Mouse (Mus musculus): ENCODE data around the gene Fam207a. TPM values are rescaled to one million over a fixed set of nuclear protein-coding genes. Genes with fewer than 3 reads are reported as not detected.

Gene Fam207a
- total and polyA plus RNA-seq, 3 experiments = 8.2 to 10.4 (median 10.3) TPM

DNA sequence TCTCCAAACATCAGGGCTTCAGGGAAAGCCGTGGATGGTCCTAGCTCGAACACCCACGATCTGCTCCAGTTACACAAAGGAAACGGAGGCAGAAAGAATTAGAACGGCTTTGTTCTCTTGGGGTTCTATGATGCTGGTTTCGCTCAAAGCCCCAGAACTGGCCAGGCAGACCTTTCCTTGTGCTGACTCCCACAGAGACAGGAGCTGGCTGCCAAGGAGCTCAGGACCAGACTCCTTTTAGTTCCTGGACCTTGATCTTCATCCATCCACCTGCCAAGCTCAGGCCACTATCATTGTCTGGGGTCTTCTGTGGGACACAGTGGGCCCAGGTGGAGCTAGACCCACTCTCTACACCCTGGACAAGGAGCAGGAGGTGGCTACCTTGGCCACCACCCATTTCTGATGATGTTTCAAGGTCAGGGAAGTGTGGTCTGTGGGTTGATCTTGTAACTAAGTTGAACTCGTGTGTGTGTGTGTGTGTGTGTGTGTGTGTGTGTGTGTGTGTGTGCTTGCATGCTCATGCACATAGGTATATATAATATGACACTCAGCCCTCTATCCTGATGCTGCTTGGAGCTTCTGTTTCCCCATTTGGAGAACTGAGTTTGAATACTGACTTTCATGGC is 23.8 kb upstream of the Fam207a start:
- WGBS = 56% methylated on average over 7 of the region's 7 CpGs
- no peaks in the 10 kb centered on the region for H3K36me3 ChIP-seq (ENCODE audit: control insufficient read depth, insufficient read depth, low read length)
- no peak overlapping the region for H3K27ac ChIP-seq
- no peaks in the 10 kb centered on the region for H3K4me1 ChIP-seq (ENCODE audit: control insufficient read depth, insufficient read depth, low read length)
- TF ChIP-seq EP300 (IDR thresholded peaks at IDR 0.05; ENCODE audit: insufficient read depth, low read depth, low read length) (no peak), CTCF (IDR thresholded peaks at IDR 0.05) (no peak), POLR2A (IDR thresholded peaks at IDR 0.05; ENCODE audit: insufficient read depth, low read depth, low read length) (no peak)
- no peaks in the 10 kb centered on the region for H3K27me3 ChIP-seq (ENCODE audit: control insufficient read depth, insufficient read depth, low read length)
- no peak overlapping the region for H3K9ac ChIP-seq (ENCODE audit: low read depth, low read length)
- H3K79me2 ChIP-seq (replicated peaks; ENCODE audit: control insufficient read depth, insufficient read depth, low read length) = no peaks in the 10 kb centered on the region
- intact Hi-C loops (cut with DNase I) = no loop called here
- H3K4me3 ChIP-seq = no peak overlapping the region
- DNase-seq = no peak

- DNase-seq = no peak
- H3K79me2 ChIP-seq (replicated peaks; ENCODE audit: control insufficient read depth, insufficient read depth, low read length) = no peaks in the 10 kb centered on the region
- H3K27ac ChIP-seq = no peak overlapping the region
- no peak overlapping the region for H3K9ac ChIP-seq (ENCODE audit: low read depth, low read length)
- no peak overlapping the region for H3K4me3 ChIP-seq
- TF ChIP-seq POLR2A (IDR thresholded peaks at IDR 0.05; ENCODE audit: insufficient read depth, low read depth, low read length) (no peak), EP300 (IDR thresholded peaks at IDR 0.05; ENCODE audit: insufficient read depth, low read depth, low read length) (no peak), CTCF (IDR thresholded peaks at IDR 0.05) (no peak)
- H3K27me3 ChIP-seq (ENCODE audit: control insufficient read depth, insufficient read depth, low read length) = no peaks in the 10 kb centered on the region
- H3K36me3 ChIP-seq (ENCODE audit: control insufficient read depth, insufficient read depth, low read length) = no peaks in the 10 kb centered on the region
- intact Hi-C loops (cut with DNase I) = no loop called here
- no peaks in the 10 kb centered on the region for H3K4me1 ChIP-seq (ENCODE audit: control insufficient read depth, insufficient read depth, low read length)
- WGBS = 67% methylated on average over 11 of the region's 11 CpGs
Measured at GRCm38 (mm10) chr10:77537215-77538209, 21.9 kb upstream of the Fam207a start.

- no peak overlapping the region for H3K9ac ChIP-seq (ENCODE audit: low read depth, low read length)
- H3K36me3 ChIP-seq (ENCODE audit: control insufficient read depth, insufficient read depth, low read length) = no peaks in the 10 kb centered on the region
- no peak overlapping the region for H3K4me3 ChIP-seq
- intact Hi-C loops (cut with DNase I) = no loop called here
- H3K27me3 ChIP-seq (ENCODE audit: control insufficient read depth, insufficient read depth, low read length) = no peaks in the 10 kb centered on the region
- no peaks in the 10 kb centered on the region for H3K4me1 ChIP-seq (ENCODE audit: control insufficient read depth, insufficient read depth, low read length)
- H3K79me2 ChIP-seq (replicated peaks; ENCODE audit: control insufficient read depth, insufficient read depth, low read length) = no peaks in the 10 kb centered on the region
- WGBS = 75% methylated on average over 8 of the region's 8 CpGs
- DNase-seq = no peak
- H3K27ac ChIP-seq = no peak overlapping the region
- no peak for TF ChIP-seq EP300 (IDR thresholded peaks at IDR 0.05; ENCODE audit: insufficient read depth, low read depth, low read length)
- no peak for TF ChIP-seq CTCF (IDR thresholded peaks at IDR 0.05)
- TF ChIP-seq POLR2A (IDR thresholded peaks at IDR 0.05; ENCODE audit: insufficient read depth, low read depth, low read length) = no peak
Measured at GRCm38 (mm10) chr10:77536727-77537126, 21.1 kb upstream of the Fam207a start.

DNA sequence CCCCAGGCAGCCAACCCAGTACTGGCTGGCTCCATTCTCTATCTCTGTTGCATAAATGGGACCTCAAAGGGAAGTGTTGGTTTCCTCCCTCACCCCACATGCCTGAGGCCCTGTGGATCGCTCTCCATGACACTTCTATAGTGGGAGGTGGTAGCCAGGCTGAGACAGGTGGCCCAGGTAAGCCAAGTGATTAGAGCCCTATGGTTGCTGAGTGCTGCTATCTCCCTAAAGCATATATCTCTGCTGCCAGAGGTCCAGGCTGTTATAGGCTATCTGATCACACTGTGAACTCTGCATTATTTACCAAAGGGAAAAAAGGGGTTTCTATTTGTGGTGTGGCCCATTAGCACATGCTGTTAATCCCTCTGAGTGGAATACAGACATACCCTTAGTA is 16.4 kb upstream of the Fam207a start:
- no peak for DNase-seq
- Histone ChIP-seq H3K27me3 (ENCODE audit: control insufficient read depth, insufficient read depth, low read length) (no peaks in the 10 kb centered on the region), H3K79me2 (replicated peaks; ENCODE audit: control insufficient read depth, insufficient read depth, low read length) (no peaks in the 10 kb centered on the region), H3K4me3 (no peak overlapping the region), H3K27ac (no peak overlapping the region), H3K9ac (ENCODE audit: low read depth, low read length) (no peak overlapping the region), H3K36me3 (ENCODE audit: control insufficient read depth, insufficient read depth, low read length) (no peaks in the 10 kb centered on the region), H3K4me1 (ENCODE audit: control insufficient read depth, insufficient read depth, low read length) (no peaks in the 10 kb centered on the region)
- intact Hi-C loops (cut with DNase I) = no loop called here
- no peak for TF ChIP-seq POLR2A (IDR thresholded peaks at IDR 0.05; ENCODE audit: insufficient read depth, low read depth, low read length)
- TF ChIP-seq EP300 (IDR thresholded peaks at IDR 0.05; ENCODE audit: insufficient read depth, low read depth, low read length) = no peak
- TF ChIP-seq CTCF (IDR thresholded peaks at IDR 0.05) = no peak
- WGBS = 50% methylated on average over 1 of the region's 1 CpGs

GRCm38 (mm10) chr10:77531026-77532019 is 15.7 kb upstream of the Fam207a start:
- intact Hi-C loops (cut with DNase I) = no loop called here

More at GRCm38 (mm10) chr10:77531026-77532019, 15.7 kb upstream of the Fam207a start:
- Histone ChIP-seq H3K36me3 (ENCODE audit: control insufficient read depth, insufficient read depth, low read length) (no peaks in the 10 kb centered on the region), H3K9ac (ENCODE audit: low read depth, low read length) (no peak overlapping the region), H3K4me3 (no peak overlapping the region), H3K27me3 (ENCODE audit: control insufficient read depth, insufficient read depth, low read length) (no peaks in the 10 kb centered on the region), H3K27ac (no peak overlapping the region), H3K79me2 (replicated peaks; ENCODE audit: control insufficient read depth, insufficient read depth, low read length) (no peaks in the 10 kb centered on the region), H3K4me1 (ENCODE audit: control insufficient read depth, insufficient read depth, low read length) (no peaks in the 10 kb centered on the region)
- 51% methylated on average over 6 of the region's 6 CpGs for WGBS
- no peak for DNase-seq
- TF ChIP-seq CTCF (IDR thresholded peaks at IDR 0.05) (no peak), POLR2A (IDR thresholded peaks at IDR 0.05; ENCODE audit: insufficient read depth, low read depth, low read length) (no peak), EP300 (IDR thresholded peaks at IDR 0.05; ENCODE audit: insufficient read depth, low read depth, low read length) (no peak)

Measured in heart, adult 2 months (tissue).